Mouse (Mus musculus) forebrain, embryonic 12.5 days (tissue): Measurements from ENCODE around the gene Rbbp4. TPM values are rescaled to one million over a fixed set of nuclear protein-coding genes. Genes with fewer than 3 reads are reported as not detected.

Source experiments
- ATAC-seq: fragments of 200-750 bp; cut with Nextera tagmentation; 2 replicates; pipeline ENCODE4 v1.8.0; 2017; ENCODE audit warnings: moderate TSS enrichment; ENCODE audit not compliant: low FRiP score
- H3K27ac ChIP-seq: fragments of 300-500 bp; sonication (generic); 2 replicates; pipeline ENCODE4 v1.5.1; 2016; ENCODE audit warnings: mild to moderate bottlenecking
- H3K27me3 ChIP-seq: fragments of 300-500 bp; sonication (generic); 2 replicates; pipeline ENCODE4 v1.6.1; 2016; ENCODE audit warnings: mild to moderate bottlenecking
- H3K36me3 ChIP-seq: fragments of 300-500 bp; sonication (generic); replicated peaks from 2 replicates; pipeline ENCODE4 v1.6.1; 2016; ENCODE audit warnings: mild to moderate bottlenecking
- H3K4me1 ChIP-seq: fragments of 300-500 bp; sonication (generic); 2 replicates; pipeline ENCODE4 v1.6.1; 2016
- H3K4me2 ChIP-seq: fragments of 300-500 bp; sonication (generic); 2 replicates; pipeline ENCODE4 v1.6.1; 2016; ENCODE audit warnings: mild to moderate bottlenecking, moderate library complexity
- H3K4me3 ChIP-seq: fragments of 300-500 bp; sonication (generic); replicated peaks from 2 replicates; pipeline ENCODE4 v1.5.1; 2016; ENCODE audit warnings: mild to moderate bottlenecking
- H3K9ac ChIP-seq: fragments of 300-500 bp; sonication (generic); 2 replicates; pipeline ENCODE4 v1.6.1; 2016; ENCODE audit warnings: mild to moderate bottlenecking
- H3K9me3 ChIP-seq: fragments of 300-500 bp; sonication (generic); 2 replicates; pipeline ENCODE4 v1.6.1; 2016
- WGBS: fragments of 180-500 bp; shearing (Covaris S2); methylation state at CpG from one replicate; pipeline ENCODE4 v1.1.7; 2016; 5-methylcytosine and 5-hydroxymethylcytosine counted together
- polyA plus RNA-seq: library from polyadenylated mRNA; unstranded; fragments of >200 nt; fragmentation: Nextera tagmentation; extraction: Ambion mirVana; gene quantifications from 2 replicates; pipeline ENCODE4 v1.2.1, GENCODE M21; 2016

Gene Rbbp4
- polyA plus RNA-seq, 1 experiment from 2014 or later = 525 TPM

DNA sequence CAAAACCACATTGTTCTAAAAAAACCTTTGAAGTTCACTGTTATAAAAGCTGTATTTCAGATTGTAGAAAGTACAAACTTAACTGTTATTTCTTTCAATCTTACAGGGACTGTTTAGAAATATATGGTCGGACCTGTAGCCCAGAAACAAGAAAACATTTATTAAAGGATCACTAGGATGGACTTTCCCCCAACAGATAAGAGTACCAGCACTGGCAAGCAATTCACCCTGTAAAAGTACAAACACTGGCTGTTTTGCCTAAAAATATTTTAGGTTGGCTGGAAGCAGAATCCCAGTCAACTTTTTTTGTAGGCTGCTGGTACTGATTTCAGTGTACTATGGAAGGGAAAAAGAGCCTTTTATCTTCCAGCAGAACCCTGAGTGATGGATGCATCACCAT, 27.2 kb downstream of the Rbbp4 start:
- WGBS = 88% methylated on average over 1 of the region's 1 CpGs

DNA sequence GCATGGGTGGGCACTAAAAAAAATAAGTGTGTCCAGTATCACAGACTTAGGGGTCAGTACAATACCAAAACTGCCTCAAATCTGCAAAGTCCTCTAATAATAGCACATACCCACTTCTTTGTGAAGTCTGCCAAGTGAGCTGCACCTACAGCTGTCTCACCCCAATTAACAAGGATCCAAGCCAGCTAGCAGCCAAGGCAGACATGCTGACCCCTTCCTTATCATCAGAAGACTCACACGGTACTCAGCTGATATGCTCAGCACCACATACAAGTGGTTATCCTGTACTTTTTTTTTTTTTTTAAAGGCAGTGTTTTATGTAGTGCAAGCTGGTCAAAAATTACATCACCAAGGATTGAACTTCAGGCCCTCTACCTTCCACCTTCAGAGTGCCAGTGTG, 30.9 kb downstream of the Rbbp4 start:
- Histone ChIP-seq H3K9me3 (no peaks in the 10 kb centered on the region), H3K27me3 (no peaks in the 10 kb centered on the region), H3K4me2 (no peak overlapping the region), H3K36me3 (peaks cover 36% of the 10 kb centered on the region), H3K27ac (no peak overlapping the region), H3K4me3 (no peak overlapping the region), H3K9ac (no peak overlapping the region), H3K4me1 (peaks cover 2% of the 10 kb centered on the region)
- 91% methylated on average over 1 of the region's 1 CpGs for WGBS
- no peak for ATAC-seq

More for the DNA sequence above, 27.2 kb downstream of the Rbbp4 start:
- Histone ChIP-seq H3K4me3 (no peak overlapping the region), H3K36me3 (peaks cover 65% of the 10 kb centered on the region), H3K4me1 (no peaks in the 10 kb centered on the region; the same call in 1 of the 2 replicates), H3K9me3 (no peaks in the 10 kb centered on the region), H3K27ac (no peak overlapping the region), H3K9ac (no peak overlapping the region), H3K4me2 (no peak overlapping the region), H3K27me3 (no peaks in the 10 kb centered on the region)
- ATAC-seq = no peak

DNA sequence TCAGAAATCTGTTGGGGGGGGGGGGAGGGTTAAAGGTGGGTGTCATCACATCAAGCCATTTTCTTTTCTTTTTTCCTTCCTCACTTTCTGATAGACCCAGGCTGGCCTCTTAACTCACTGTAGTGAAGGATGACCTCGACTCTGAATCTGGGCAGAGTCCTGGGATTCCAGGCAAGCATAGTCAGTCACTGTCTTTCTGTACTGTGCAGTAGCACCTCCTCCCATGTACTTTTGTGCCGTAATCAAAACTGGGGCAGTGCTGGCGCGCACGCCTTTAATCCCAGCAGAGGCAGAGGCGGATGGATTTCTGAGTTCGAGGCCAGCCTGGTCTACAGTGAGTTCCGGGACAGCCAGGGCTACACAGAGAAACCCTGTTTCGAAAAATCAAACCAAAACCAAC, 31.4 kb downstream of the Rbbp4 start:
- Histone ChIP-seq H3K36me3 (peaks cover 31% of the 10 kb centered on the region), H3K4me1 (peaks cover 7% of the 10 kb centered on the region), H3K27me3 (no peaks in the 10 kb centered on the region), H3K27ac (no peak overlapping the region), H3K4me3 (no peak overlapping the region), H3K4me2 (no peak overlapping the region), H3K9ac (no peak overlapping the region), H3K9me3 (no peaks in the 10 kb centered on the region)
- WGBS = 90% methylated on average over 9 of the region's 9 CpGs
- ATAC-seq = no peak

DNA sequence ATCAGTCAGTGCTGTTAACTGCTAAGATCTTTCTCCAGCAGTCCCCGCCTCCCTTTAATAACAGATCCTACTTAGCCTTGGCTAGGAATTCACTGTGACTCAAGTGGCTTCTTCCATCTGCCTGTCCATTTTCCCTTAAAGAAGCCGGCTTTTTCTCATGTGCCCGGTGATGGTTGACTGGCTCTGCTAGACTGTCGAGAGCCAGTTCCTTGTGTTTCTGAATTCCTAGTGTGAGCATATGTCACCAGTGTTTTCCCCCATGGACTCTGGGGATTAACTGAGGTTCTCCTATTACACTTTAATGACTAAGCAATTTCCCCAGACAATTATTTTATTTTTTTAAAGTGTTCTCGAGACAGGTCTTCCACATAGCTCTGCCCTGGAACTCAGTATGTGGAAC, 31.8 kb downstream of the Rbbp4 start:
- WGBS = 73% methylated on average over 5 of the region's 5 CpGs
- Histone ChIP-seq H3K27ac (0 out of 2 replicates have a peak overlapping the region, but pooled peaks have one; percentile 9), H3K9me3 (no peaks in the 10 kb centered on the region), H3K9ac (no peak overlapping the region), H3K27me3 (no peaks in the 10 kb centered on the region), H3K36me3 (peaks cover 27% of the 10 kb centered on the region), H3K4me1 (peaks cover 11% of the 10 kb centered on the region), H3K4me2 (no peak overlapping the region), H3K4me3 (no peak overlapping the region)
- ATAC-seq = no peak

DNA sequence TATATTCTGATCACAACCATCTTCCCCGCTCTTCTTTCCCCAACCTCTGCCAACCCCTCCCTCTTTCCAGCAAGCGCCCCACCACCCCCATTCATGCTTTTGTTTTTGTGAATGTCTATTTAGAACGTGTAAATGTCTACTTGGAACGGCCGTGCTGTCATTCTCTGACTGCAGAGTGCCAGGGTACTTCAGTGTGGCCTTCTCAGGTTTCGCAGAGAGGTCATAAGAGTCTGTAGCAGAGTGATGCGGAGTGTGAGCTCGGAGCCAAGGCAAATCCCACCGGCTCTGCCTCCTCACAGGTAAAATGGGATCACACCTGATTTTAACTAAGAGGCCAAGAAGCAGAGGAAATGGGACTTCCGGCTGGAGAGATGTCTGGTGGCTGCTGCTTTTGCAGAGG, 36.0 kb downstream of the Rbbp4 start:
- Histone ChIP-seq H3K27me3 (no peaks in the 10 kb centered on the region), H3K4me1 (peaks cover 16% of the 10 kb centered on the region), H3K36me3 (no peaks in the 10 kb centered on the region), H3K9ac (no peak overlapping the region), H3K27ac (no peak overlapping the region), H3K4me3 (no peak overlapping the region), H3K4me2 (no peak overlapping the region), H3K9me3 (no peaks in the 10 kb centered on the region)
- no peak for ATAC-seq
- WGBS = 49% methylated on average over 10 of the region's 10 CpGs

DNA sequence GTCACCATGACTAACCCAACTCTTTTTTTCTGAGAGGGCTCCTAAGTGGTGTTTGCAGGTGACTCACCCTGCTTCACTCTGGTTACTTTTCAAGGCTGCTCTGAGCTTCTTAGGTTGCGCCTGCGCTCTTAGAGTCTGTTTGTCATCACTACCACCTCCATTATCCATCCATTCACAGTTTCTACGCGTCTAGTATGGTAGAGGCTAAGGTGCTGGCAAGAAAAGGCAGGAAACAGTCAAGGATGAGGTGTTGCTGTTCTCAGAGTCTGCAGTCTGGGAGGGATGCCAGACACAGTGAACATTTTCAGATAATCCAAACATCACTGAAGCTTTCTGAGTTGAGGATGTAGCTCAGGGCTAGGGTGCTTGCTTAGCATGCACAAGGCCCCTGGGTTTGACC, 37.4 kb downstream of the Rbbp4 start:
- H3K4me2 ChIP-seq = no peak overlapping the region
- no peaks in the 10 kb centered on the region for H3K9me3 ChIP-seq
- H3K36me3 ChIP-seq = no peaks in the 10 kb centered on the region
- ATAC-seq = no peak
- peaks cover 16% of the 10 kb centered on the region for H3K4me1 ChIP-seq
- WGBS = 89% methylated on average over 4 of the region's 4 CpGs
- no peak overlapping the region for H3K9ac ChIP-seq
- no peak overlapping the region for H3K4me3 ChIP-seq
- peaks cover 9% of the 10 kb centered on the region; the same call in 1 of the 2 replicates for H3K27me3 ChIP-seq
- H3K27ac ChIP-seq = no peak overlapping the region

DNA sequence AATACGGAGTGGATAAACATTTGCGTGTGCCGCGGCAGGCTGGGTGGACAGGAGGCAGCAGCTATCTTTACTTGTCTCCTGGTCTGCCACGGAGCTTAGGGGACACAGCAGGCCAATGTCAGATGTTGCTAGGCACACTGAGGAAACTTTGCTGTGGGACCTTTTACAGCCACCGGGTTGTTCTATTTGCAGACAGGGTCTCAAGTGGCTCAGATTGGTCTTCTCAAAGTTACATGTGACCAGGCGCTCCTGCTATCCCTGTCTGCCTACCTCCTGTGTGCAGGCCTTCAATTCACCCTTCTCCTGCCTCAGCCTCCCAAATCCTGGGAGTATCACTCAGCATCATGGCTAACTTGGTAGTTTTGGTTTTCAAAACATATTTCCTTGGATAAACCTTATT, 39.1 kb downstream of the Rbbp4 start:
- peaks cover 16% of the 10 kb centered on the region for H3K4me1 ChIP-seq
- ATAC-seq = no peak
- H3K27me3 ChIP-seq = peaks cover 9% of the 10 kb centered on the region; the same call in 1 of the 2 replicates
- no peak overlapping the region for H3K4me3 ChIP-seq
- no peak overlapping the region for H3K9ac ChIP-seq
- H3K27ac ChIP-seq = no peak overlapping the region
- no peaks in the 10 kb centered on the region for H3K36me3 ChIP-seq
- H3K9me3 ChIP-seq = no peaks in the 10 kb centered on the region
- 84% methylated on average over 7 of the region's 7 CpGs for WGBS
- H3K4me2 ChIP-seq = no peak overlapping the region

DNA sequence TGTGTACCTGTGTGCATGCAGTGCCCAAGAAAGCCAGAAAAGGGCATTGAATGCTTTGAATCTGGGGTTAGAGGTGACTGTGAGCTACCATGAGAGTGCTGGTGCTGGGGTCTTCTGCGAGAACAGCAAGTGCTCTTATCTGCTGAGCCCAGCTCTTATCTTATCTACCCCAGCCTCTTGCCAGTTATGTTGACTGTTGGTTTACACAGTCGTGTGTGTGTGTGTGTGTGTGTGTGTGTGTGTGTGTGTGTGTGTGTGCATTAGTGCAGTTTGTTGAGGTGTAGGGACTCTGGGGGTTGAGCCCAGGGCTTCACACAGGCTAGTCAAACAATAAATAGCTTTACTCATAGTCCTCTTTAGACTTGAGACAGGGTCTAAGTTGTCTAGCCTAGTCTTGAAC, 40.0 kb downstream of the Rbbp4 start:
- Histone ChIP-seq H3K27me3 (peaks cover 9% of the 10 kb centered on the region; the same call in 1 of the 2 replicates), H3K9me3 (no peaks in the 10 kb centered on the region), H3K4me3 (no peak overlapping the region), H3K9ac (no peak overlapping the region), H3K36me3 (no peaks in the 10 kb centered on the region), H3K4me2 (no peak overlapping the region), H3K27ac (no peak overlapping the region), H3K4me1 (peaks cover 16% of the 10 kb centered on the region)
- ATAC-seq = no peak
- WGBS = 83% methylated on average over 2 of the region's 2 CpGs

DNA sequence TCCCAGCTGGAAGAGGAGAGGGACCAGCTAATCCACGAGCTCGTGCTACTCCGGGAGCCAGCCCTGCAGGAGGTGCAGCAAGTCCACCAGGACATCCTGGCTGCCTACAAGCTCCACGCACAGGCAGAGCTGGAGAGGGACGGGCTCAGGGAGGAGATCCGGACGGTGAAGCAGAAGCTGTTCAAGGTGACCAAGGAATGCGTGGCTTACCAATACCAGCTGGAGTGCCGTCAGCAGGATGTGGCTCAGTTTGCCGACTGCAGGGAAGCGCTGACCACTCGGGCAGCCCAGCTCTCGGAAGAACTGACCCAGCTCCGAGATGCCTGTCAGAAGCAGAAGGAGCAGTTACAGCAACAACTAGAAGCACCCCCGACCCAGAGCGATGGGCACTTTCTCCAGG, 41.5 kb downstream of the Rbbp4 start:
- WGBS = 31% methylated on average over 16 of the region's 16 CpGs
- Histone ChIP-seq H3K9me3 (no peaks in the 10 kb centered on the region), H3K9ac (no peak overlapping the region), H3K4me3 (no peak overlapping the region), H3K4me1 (peaks cover 8% of the 10 kb centered on the region), H3K4me2 (no peak overlapping the region), H3K36me3 (no peaks in the 10 kb centered on the region), H3K27me3 (peaks cover 10% of the 10 kb centered on the region), H3K27ac (no peak overlapping the region)
- ATAC-seq = no peak

DNA sequence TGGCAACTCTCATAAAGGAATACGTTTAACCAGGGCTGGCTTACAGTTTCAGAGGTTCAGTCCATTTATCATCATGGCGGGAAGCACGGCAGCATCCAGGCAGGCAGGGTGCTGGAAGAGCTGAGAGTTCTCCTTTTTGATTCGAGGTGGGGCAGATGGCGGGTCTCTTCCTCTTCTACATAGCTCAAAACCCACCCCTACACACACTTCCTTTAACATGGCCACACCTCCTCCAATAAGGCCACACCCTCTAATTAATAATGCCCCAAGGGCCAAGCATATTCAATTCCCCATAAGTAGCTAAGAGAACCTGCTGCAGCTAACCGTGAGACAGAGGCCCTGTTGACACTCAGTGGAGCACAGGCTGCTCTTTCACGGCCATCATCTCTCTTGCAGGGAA, 42.3 kb downstream of the Rbbp4 start:
- Histone ChIP-seq H3K9ac (no peak overlapping the region), H3K27ac (no peak overlapping the region), H3K4me2 (no peak overlapping the region), H3K4me3 (no peak overlapping the region), H3K27me3 (peaks cover 17% of the 10 kb centered on the region), H3K9me3 (no peaks in the 10 kb centered on the region), H3K36me3 (no peaks in the 10 kb centered on the region), H3K4me1 (no peaks in the 10 kb centered on the region; the same call in 1 of the 2 replicates)
- 74% methylated on average over 7 of the region's 7 CpGs for WGBS
- ATAC-seq = no peak

DNA sequence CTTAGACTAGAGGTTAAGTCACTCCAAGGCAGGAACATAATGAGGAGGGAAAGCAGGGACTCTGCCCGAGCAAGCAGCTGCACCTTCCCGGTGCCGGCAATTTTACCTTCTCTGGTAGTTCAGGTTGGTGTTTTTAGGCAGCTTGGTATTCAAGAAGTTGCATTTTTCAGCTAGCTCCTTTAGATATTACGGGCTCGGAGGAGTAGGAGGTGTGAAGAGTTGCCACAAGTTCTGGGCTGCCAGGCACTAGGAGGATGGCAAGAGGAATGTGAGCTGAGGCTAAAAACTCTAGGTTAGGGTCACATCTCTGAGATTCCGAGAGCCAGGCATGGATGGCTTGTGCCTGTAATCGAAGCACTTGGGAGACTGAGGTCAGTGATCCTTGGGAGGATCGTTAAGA, 45.5 kb downstream of the Rbbp4 start:
- Histone ChIP-seq H3K4me1 (peaks cover 16% of the 10 kb centered on the region), H3K4me2 (no peak overlapping the region), H3K27me3 (peaks cover 42% of the 10 kb centered on the region), H3K9me3 (no peaks in the 10 kb centered on the region), H3K27ac (no peak overlapping the region), H3K36me3 (no peaks in the 10 kb centered on the region), H3K4me3 (no peak overlapping the region), H3K9ac (no peak overlapping the region)
- WGBS = 94% methylated on average over 8 of the region's 8 CpGs
- ATAC-seq = no peak

DNA sequence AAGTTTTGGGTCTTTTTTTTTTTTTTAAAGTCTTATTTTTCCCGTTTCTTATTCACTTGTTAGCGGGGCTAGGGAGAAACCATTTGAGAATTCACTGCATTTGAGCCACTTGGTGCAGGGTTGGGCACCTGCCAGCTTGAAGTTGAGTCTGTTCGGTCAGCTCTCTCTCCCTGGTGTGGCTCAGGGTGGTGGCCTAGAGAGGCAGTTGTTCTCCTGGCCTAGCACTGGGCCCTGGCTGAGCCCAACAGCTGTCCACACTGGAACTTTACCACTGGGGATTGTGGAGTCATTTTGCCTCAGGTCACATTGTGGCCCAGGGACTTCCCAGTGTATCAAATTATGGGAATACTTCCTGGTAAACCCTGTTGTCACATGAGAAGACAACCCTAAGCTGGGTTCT, 47.1 kb downstream of the Rbbp4 start:
- peaks cover 35% of the 10 kb centered on the region for H3K27me3 ChIP-seq
- no peak overlapping the region for H3K9ac ChIP-seq
- peaks cover 16% of the 10 kb centered on the region for H3K4me1 ChIP-seq
- H3K9me3 ChIP-seq = no peaks in the 10 kb centered on the region
- ATAC-seq = no peak
- H3K27ac ChIP-seq = no peak overlapping the region
- H3K36me3 ChIP-seq = no peaks in the 10 kb centered on the region
- WGBS = 39% methylated on average over 3 of the region's 3 CpGs
- H3K4me3 ChIP-seq = peak overlapping the region; percentile 50
- H3K4me2 ChIP-seq = peak overlapping the region; percentile 96

DNA sequence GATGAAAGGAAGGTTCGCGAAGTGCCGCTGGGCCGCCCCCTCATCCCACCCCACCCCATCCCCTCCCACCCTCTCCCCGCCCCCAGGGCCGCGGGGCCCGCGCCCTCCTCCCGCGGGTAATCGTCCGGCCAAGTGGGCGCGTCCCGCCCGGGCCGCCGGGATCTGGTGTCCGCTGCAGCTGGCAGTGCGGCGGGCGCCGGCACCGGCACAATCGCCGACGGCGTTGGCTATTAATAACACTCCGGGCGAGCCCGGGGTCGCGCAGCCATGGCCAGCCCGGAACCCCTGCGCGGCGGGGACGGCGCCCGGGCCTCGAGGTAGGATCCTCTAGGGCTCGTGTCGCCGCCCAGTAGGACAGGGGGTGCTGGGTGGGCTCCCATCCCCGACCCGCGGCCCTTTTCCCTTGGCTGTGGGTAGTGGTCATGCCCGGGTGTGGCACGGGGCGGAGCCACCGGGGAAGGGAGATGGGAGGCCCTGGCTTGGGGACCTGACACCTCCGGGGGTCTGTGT, 47.6 kb downstream of the Rbbp4 start, which contains the start of gene Sync:
Sync (plus strand) TSS at position 146 of the 510 bp plus-strand sequence.
- Histone ChIP-seq H3K4me3 (peak within 1 kb of the TSS; percentile 50), H3K4me2 (peak within 1 kb of the TSS; percentile 96), H3K36me3 (no peaks in the 10 kb centered on the region), H3K9me3 (no peaks in the 10 kb centered on the region), H3K27me3 (peaks cover 33% of the 10 kb centered on the region), H3K27ac (no peak within 1 kb of the TSS), H3K9ac (peak within 1 kb of the TSS; percentile 59), H3K4me1 (peaks cover 16% of the 10 kb centered on the region)
- WGBS = under 1% methylated on average over 45 of the region's 53 CpGs
- ATAC-seq = peak; percentile 33; the same call in 1 of the 2 replicates
